Mouse (Mus musculus) midbrain, postnatal 0 days (tissue): Measurements from ENCODE around the gene Xpr1. TPM values are rescaled to one million over a fixed set of nuclear protein-coding genes. Genes with fewer than 3 reads are reported as not detected.

Source experiments
- ATAC-seq: fragments of 200-750 bp; cut with Nextera tagmentation; 2 replicates; pipeline ENCODE4 v1.8.0; 2017; ENCODE audit warnings: moderate number of reproducible peaks, mild to moderate bottlenecking, moderate TSS enrichment, moderate library complexity; ENCODE audit not compliant: low FRiP score
- DNase-seq: peaks from one replicate; pipeline ENCODE4 v3.0.0-alpha.2; 2015; ENCODE audit warnings: low spot score
- H3K27ac ChIP-seq: fragments of 300-500 bp; sonication (generic); 2 replicates; pipeline ENCODE4 v1.5.1; 2014; ENCODE audit warnings: low read depth, mild to moderate bottlenecking, low read length, mixed read lengths
- H3K27me3 ChIP-seq: fragments of 300-500 bp; sonication (generic); 2 replicates; pipeline ENCODE4 v1.6.1; 2014; ENCODE audit warnings: low read length, control low read depth, mixed read lengths; ENCODE audit not compliant: insufficient read depth
- H3K36me3 ChIP-seq: fragments of 300-500 bp; sonication (generic); 2 replicates; pipeline ENCODE4 v1.6.1; 2014; ENCODE audit warnings: low read length, control low read depth, mixed read lengths; ENCODE audit not compliant: insufficient read depth
- H3K4me1 ChIP-seq: fragments of 300-500 bp; sonication (generic); 2 replicates; pipeline ENCODE4 v1.6.1; 2014; ENCODE audit warnings: mild to moderate bottlenecking, control low read depth, antibody characterized with exemption, low read length, mixed read lengths; ENCODE audit not compliant: insufficient read depth
- H3K4me2 ChIP-seq: fragments of 300-500 bp; sonication (generic); 2 replicates; pipeline ENCODE4 v1.6.1; 2014; ENCODE audit warnings: low read depth, mild to moderate bottlenecking, low read length, mixed read lengths; ENCODE audit not compliant: poor library complexity, severe bottlenecking
- H3K4me3 ChIP-seq: fragments of 300-500 bp; sonication (generic); 2 replicates; pipeline ENCODE4 v1.5.1; 2014; ENCODE audit warnings: low read depth, mild to moderate bottlenecking, low read length, moderate library complexity
- H3K9ac ChIP-seq: fragments of 300-500 bp; sonication (generic); replicated peaks from 2 replicates; pipeline ENCODE4 v1.6.1; 2014; ENCODE audit warnings: mild to moderate bottlenecking, low read length, moderate library complexity, mixed read lengths; ENCODE audit not compliant: poor library complexity, severe bottlenecking
- H3K9me3 ChIP-seq: fragments of 300-500 bp; sonication (generic); 2 replicates; pipeline ENCODE4 v1.6.1; 2016; ENCODE audit warnings: low read length, control low read depth
- CTCF ChIP-seq: IDR thresholded peaks from 2 replicates; pipeline ENCODE4 v1.5.1; 2016; ENCODE audit warnings: antibody characterized with exemption, mild to moderate bottlenecking
- WGBS: fragments of 180-500 bp; shearing (Covaris S2); extraction: QIAGEN DNeasy Blood & Tissue Kit; methylation state at CpG from one replicate; pipeline ENCODE4 v1.1.7; 2014; 5-methylcytosine and 5-hydroxymethylcytosine counted together
- polyA plus RNA-seq: library from polyadenylated mRNA; unstranded; fragments of >200 nt; fragmentation: Nextera tagmentation; extraction: Ambion mirVana; gene quantifications from 2 replicates; pipeline ENCODE4 v1.2.1, GENCODE M21; 2015
- total RNA-seq: library from RNA; depleted of rRNA; stranded (reverse); fragments of >200 nt; gene quantifications from 2 replicates; pipeline ENCODE4 v1.2.3, GENCODE M21; 2014

The Xpr1 gene
- total and polyA plus RNA-seq, 2 experiments from 2014 or later: 38.3 to 177 TPM

DNA sequence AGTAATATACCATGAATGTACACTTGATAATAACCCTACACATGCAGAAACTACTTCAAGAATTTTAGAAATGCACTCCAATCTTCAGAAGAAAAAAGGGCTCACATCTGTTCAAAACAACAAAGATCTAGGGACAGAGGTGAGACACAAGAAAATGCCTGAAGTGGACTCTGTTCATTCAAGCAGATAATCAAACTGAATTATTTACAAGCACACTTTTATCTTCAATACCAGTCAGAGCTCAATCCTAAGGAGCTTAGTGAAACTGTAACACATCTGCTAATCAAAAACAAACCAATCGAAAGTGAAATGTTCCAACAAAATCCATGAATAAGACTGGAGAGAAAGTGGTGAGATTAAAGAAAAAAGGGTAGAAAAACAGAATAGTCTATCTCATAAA, 35.3 kb downstream of the Xpr1 start:
- no peak for ATAC-seq
- WGBS: 21% methylated on average over 1 of the region's 1 CpGs
- no peak for DNase-seq
- Histone ChIP-seq H3K9me3 (no peaks in the 10 kb centered on the region), H3K4me3 (no peak overlapping the region), H3K9ac (no peak overlapping the region), H3K36me3 (no peaks in the 10 kb centered on the region), H3K27ac (no peak overlapping the region), H3K4me2 (no peak overlapping the region), H3K4me1 (no peaks in the 10 kb centered on the region), H3K27me3 (no peaks in the 10 kb centered on the region)
- TF ChIP-seq CTCF: no peak

DNA sequence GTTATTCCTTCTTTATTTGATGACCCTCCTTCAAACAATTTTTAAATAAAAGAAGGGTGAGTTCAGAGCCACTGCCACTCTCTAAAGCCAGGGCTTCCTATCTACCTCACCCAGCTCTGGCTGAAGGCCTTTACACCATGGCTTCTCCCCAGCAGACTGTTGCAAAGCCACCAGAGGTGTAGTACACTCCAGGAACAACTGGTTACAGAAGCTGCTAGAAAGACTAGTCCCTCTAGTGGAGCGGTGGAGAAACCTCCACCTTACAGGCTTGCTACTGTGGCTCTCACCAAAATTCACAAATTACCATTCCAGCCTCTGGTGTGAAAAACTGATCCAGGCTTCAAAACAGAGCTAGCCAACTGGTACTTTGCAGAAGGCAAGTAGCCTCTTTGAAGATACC, 37.9 kb downstream of the Xpr1 start:
- Histone ChIP-seq H3K36me3 (no peaks in the 10 kb centered on the region), H3K27me3 (no peaks in the 10 kb centered on the region), H3K4me1 (no peaks in the 10 kb centered on the region), H3K9me3 (no peaks in the 10 kb centered on the region), H3K9ac (no peak overlapping the region), H3K4me3 (no peak overlapping the region), H3K27ac (no peak overlapping the region), H3K4me2 (no peak overlapping the region)
- WGBS: 93% methylated on average over 1 of the region's 1 CpGs
- no peak for TF ChIP-seq CTCF
- ATAC-seq: no peak
- DNase-seq: no peak

DNA sequence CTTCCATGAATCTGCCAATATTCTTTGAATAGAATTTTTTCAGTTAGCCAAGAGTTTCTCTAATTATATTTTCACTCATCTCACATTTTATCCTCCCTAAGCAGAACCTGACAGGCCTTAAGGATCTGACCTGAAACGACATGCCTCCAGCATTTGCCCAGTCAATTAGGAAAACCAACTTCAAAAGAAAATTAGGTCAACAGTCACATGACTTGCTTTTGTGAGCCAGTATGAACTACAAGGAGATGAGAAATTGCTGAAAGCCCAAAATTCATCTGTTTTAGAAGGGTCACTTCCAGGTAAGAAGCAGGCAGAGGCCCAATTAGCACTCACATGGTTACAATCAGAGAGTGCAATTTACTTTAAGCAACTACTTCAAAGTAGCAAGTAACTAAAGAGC, 44.4 kb downstream of the Xpr1 start:
- no peak for TF ChIP-seq CTCF
- H3K36me3 ChIP-seq: no peaks in the 10 kb centered on the region
- ATAC-seq: no peak
- H3K27ac ChIP-seq: no peak overlapping the region
- no peak for DNase-seq
- H3K4me2 ChIP-seq: no peak overlapping the region
- H3K27me3 ChIP-seq: no peaks in the 10 kb centered on the region
- no peak overlapping the region for H3K9ac ChIP-seq
- H3K4me1 ChIP-seq: no peaks in the 10 kb centered on the region
- H3K4me3 ChIP-seq: no peak overlapping the region
- 63% methylated on average over 1 of the region's 1 CpGs for WGBS
- H3K9me3 ChIP-seq: no peaks in the 10 kb centered on the region

DNA sequence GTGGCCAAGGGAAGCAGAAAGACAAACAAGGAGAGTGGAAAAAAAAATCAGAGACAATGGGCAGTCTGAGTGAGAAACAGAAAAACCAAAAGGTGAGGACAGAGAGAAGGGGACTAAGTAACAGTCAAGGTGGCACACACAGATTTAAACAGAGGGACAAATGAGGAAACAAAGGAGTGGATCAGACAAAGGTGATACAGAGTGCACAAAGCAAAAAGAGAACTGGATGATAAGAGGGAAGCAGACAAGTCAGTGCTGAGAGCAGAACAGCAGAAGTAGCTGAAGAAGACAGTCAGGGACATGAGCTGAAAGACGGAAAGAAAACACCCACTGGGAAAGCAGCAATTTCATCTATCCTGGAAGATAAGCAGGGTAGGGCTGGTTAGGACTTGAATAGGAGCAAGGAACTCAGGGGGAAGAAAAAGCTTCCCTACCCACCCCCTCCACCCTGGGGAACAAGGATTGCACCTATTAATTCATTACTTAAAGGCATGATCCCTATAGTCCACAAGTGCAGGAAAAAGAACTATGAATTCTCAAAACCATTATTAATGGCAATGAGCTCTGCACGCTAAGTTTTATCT, 47.0 kb downstream of the Xpr1 start:
- H3K36me3 ChIP-seq: no peaks in the 10 kb centered on the region
- H3K4me3 ChIP-seq: no peak overlapping the region
- H3K27ac ChIP-seq: peak overlapping the region; percentile 7; the same call in 1 of the 2 replicates
- H3K9ac ChIP-seq: no peak overlapping the region
- ATAC-seq: no peak
- no peaks in the 10 kb centered on the region for H3K27me3 ChIP-seq
- H3K9me3 ChIP-seq: no peaks in the 10 kb centered on the region
- WGBS: 35% methylated on average over 2 of the region's 2 CpGs
- no peak for DNase-seq
- H3K4me2 ChIP-seq: no peak overlapping the region
- H3K4me1 ChIP-seq: no peaks in the 10 kb centered on the region
- no peak for TF ChIP-seq CTCF

DNA sequence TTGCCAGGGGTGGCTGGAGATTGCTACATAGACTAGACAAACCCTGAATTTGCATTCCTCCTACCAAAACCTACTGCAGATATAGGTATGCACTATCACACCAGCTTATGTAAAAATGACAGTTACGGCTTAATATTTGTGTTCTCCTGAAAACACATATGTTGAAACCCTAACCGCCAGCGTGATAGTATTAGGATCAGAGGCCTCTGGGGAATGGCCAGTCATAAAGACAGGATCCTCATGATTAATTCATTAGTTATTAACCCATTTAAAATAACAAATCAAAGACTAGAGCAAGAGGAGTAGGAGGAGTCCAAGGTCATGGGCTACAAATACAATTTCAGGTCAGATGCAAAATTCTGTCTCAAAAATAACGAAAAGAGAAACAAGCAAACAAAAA, 50.8 kb downstream of the Xpr1 start:
- Histone ChIP-seq H3K36me3 (no peaks in the 10 kb centered on the region), H3K9me3 (no peaks in the 10 kb centered on the region), H3K4me3 (no peak overlapping the region), H3K4me2 (no peak overlapping the region), H3K27ac (no peak overlapping the region), H3K4me1 (no peaks in the 10 kb centered on the region), H3K9ac (no peak overlapping the region), H3K27me3 (no peaks in the 10 kb centered on the region)
- no peak for ATAC-seq
- whole genome bisulfite sequencing: 39% methylated on average over 4 of the region's 4 CpGs
- DNase-seq: no peak
- no peak for TF ChIP-seq CTCF

DNA sequence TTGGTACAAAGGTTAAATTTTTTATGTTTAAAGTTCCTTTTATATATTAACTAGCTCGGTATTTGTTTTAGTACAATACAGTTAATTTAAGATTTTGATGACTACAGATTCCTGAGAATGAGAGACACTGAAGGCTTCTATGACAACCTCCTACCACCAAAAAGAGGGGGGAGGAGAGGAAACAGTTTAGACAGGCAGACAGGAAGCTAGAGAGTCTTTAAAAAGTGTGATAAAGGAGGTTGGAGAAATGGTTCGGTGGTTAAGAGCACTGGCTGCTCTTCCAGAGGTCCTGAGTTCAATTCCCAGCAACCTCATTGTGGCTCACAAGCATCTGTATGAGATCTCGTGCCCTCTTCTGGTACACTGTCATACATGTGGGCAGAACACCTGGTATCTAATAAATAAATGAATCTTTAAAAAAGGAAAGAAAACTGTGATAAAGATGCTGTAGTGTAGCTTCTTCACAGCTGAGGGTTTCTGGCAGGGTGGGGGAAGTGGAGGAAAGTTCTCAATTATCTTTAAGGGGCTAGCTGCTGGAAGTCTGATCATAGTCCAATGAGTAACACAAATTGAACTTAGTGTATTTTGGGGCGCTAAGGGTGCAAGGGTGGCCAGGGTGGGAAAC, 55.6 kb downstream of the Xpr1 start:
- Histone ChIP-seq H3K4me3 (no peak overlapping the region), H3K27ac (no peak overlapping the region), H3K9ac (no peak overlapping the region), H3K9me3 (no peaks in the 10 kb centered on the region), H3K27me3 (no peaks in the 10 kb centered on the region), H3K36me3 (no peaks in the 10 kb centered on the region), H3K4me2 (no peak overlapping the region), H3K4me1 (no peaks in the 10 kb centered on the region)
- no peak for ATAC-seq
- TF ChIP-seq CTCF: no peak
- 92% methylated on average over 4 of the region's 4 CpGs for WGBS
- no peak for DNase-seq
